Mouse (Mus musculus): Measurements from ENCODE around the gene 4930451I11Rik.
A peak's percentile ranks its signal among the peaks of the same experiment; 100 is the strongest.

4930451I11Rik gene

DNA sequence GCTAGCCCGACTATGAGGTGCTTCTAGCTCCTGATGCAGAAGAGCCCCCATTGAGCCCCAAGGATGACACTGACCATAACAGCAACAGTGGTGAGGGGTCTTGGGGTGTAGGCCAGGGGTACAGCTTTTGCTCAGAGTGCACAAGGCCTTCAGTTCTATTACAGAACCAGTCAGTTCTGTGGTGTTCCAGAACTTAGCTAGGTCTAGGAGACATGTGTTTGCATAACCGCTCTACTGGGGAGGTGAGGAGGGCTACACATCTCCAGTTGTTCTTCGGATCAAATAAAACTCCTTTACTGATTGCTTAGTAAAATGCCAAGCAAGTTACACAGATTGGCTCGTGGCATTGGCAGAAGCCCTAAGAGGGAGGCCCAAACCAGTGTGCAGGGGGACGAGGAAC, at the start of gene 4930451I11Rik:
Gene 4930451I11Rik, minus strand, starts transcription at position 101 of the 400 bp plus-strand sequence.
- no peak for DNase-seq

DNA sequence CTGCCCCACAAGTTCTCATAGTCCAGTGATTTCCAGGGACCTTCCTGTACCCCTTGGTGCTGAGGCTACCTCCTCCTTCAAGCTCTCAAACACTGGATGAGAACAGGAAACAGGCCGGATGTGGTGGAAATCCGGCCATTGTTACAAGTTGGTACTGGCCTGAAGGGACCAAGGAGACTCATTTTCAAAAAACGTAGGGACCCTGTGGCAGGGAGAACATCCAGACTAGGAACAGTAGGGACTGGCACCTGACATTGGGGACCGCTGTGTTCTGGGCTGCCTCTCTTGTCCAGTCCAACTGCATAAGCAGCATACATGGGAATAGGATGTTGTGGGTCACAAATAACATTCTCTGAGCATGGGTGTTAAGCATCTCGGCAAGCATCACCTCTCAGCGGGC, 49.6 kb upstream of the 4930451I11Rik start:
- DNase-seq = peak; percentile 55 to 70

DNA sequence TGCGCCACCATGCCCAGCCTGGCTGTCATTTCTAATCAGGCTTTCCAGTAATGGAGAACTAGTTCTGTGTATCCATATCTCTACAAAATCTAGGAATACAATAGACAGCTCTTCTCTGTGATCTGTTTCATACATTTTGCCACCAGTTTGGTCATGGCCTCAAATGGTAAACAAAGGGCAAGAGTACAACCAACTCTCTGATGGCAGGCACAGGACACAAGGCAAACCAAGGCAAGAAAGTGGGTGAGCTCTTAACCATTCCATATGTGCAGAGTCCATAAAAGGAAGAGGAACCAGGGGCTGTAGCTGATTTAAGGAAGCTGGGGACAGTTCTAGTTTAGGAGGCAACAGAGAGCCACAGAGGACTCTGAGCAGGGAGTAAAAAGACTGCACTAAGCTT, 45.8 kb upstream of the 4930451I11Rik start:
- DNase-seq = no peak

DNA sequence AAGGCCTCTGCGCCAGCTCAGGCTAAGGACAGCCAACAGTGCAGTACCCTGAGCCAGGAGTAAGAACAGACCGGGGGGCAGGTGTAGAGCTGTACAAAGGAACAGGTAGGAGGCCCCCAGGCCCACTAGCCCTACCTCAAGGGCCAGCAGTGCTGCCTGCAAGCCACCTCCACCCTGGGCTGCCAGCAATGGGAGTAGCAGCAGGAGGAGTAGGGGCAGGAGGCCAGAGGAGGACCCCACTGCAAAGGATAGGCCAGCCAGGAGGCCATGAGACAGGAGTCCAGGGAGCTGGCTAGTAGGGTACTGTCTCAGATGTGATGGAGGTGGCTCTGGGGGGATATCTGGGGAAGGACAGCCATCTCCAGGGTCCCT, 39.1 kb upstream of the 4930451I11Rik start:
- no peak for DNase-seq

DNA sequence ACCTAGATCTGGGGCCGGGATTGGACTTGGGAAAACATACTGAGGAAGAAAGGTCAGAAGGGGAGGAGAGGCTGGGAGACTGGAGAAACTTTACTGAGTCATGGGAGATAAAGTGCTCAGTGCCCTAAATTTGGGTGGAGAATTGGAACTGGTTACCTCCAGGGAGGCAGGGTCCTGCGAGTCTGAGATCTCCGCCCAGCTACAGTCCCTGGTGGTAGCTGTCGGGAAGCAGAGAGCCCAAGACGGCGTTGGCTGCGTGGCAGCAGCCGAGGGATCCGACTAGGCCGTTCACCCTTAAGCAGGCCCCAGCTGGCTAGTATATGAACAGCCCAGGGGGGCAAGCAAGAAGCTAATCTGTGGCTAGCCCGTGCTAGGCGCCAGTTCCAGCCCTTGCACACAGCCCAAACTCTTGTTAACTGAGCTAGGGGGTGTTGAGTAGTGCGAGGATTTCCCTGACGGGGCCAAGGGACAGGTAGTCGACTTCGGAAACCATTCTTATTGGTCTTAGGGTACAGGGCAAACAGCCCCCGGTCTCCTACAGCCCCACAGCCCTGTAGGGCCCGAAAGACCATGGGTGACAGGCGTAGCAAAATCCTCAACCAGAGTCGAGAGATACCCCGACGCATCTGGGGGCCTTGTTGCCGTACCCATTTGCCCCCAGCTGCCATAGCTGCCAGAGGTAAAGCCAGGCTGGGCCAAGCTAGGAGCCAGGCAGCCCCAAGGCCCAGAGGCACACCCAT, 38.5 kb upstream of the 4930451I11Rik start:
- no peak for DNase-seq

DNA sequence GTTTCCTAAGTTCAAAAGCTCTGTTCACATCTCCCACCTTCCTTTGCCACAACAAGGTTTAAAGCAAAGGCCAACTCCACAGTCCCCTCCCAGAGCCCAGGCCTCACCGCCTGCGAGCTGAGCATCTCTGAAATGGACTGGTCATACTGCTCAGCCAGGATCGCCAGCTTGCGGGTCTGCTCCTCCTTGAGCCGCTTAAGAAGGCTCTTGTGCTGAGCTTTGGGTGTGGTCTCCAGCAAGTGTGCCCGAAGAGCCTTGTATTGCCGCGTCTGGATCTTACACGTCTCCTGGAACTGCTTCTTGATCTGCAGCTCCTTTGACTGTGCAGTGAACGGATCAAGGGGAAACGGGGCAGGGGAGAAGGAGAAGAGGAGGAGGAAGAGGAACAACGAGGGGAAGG, 36.6 kb upstream of the 4930451I11Rik start:
- DNase-seq = peak; percentile 45 to 50

DNA sequence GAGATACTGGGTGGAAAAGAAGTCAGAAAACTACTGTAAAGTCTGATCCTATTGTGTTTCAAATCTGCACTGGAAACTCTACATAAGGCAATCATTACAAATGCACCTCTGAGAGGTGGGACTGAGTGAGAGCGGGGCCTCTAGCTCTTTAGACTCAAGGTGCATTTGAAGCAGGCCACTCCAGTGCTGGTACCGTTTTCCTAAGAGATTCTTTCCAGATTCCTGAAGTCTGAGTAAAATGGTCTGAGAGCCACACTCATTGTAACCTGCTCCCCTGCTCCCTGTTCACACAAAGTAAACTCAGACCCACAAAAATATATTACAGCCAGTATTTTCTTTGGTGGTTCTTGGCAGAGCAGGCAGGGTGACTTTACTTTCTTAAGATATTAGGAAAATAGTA, 36.1 kb upstream of the 4930451I11Rik start:
- DNase-seq = no peak

DNA sequence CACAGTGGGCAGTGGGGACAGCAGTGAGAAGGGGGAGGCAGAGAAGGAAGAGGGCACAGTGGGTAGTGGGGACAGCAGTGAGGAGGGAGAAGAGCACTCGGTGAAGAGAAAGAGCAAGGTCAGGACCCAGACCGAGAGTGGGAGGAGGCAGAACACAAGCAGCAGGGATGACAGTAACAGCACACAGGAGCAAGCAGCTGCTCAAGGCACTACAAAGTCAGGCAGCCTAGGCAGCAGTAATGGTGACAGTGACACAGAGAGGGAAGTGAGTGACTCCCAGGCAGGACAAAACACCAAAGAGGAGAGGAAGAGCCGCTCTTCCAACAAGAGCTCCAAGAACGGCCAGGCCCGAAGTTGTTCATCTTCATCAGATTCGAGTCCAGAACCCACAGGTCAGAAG, 32.4 kb upstream of the 4930451I11Rik start:
- DNase-seq = no peak

DNA sequence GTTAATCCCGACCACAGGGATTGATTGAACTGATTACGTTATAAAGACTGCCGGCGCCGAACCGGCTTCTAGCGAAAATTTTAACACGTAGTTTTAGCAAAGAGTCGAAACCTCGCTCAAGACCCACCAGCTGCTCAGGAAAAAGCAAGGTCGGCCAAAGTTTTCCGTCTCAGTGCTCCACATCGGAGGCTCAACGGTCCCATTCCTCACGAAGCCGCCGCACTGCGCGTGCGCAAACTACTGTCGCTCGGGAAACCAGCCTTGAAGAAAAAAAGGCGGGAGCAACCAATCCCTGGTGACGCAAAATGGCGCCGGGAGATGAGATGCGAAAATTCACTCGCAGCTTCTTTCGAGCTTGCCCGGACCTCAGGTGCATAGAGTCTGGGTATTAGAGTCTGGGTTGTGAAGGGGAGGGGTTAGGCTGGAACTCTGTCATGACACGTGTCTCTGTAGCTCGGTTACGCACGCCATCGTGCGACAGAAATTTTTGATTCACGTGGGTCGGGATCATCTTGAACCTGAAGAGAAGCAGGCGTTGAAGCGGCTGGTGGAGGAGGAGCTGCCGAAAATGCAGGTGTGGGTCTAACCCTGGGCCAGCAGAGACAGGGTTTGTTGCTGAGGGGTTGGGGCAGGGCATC, 30.8 kb upstream of the 4930451I11Rik start, which contains the start of gene Ino80e:
Gene Ino80e, minus strand, starts transcription at position 231 of the 638 bp plus-strand sequence.
- peak; percentile 92 to 95 for DNase-seq

DNA sequence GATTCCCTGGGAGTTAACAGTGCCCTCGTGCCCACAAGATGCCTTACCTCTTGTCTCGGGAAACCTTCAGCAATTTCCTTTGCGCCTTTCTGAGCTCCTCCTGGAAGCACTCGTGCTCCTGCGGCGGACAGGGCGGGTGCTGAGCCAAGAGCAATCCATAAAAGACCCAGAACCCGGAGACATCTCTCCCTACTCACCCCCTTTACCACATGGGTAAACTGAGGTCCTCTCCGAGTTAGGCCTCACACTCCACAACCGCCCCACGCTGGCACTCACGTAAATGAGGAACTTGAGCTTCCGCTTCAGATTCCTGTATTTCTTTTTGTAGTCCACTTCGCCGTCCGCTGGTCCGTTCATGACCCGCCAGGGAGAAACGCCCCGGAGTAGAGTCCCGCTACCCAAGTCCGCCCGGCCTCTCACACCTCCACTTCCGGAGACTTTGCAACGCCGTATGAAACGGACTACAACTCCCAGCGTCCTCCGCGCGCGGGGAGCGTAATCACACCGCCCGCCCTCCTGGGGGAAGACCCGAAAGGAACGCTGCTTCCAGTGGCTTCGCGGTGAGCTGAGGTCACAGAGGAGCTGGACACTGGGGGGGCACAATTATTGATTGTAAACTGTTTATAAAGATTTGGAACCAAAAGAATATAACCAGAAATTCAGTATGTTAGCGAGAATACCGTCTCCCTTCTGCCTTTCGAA, 30.1 kb upstream of the 4930451I11Rik start, which contains the start of gene Hirip3:
Gene Hirip3, plus strand, starts transcription at position 544 of the 702 bp plus-strand sequence.
- DNase-seq = peak; percentile 97 to 98

DNA sequence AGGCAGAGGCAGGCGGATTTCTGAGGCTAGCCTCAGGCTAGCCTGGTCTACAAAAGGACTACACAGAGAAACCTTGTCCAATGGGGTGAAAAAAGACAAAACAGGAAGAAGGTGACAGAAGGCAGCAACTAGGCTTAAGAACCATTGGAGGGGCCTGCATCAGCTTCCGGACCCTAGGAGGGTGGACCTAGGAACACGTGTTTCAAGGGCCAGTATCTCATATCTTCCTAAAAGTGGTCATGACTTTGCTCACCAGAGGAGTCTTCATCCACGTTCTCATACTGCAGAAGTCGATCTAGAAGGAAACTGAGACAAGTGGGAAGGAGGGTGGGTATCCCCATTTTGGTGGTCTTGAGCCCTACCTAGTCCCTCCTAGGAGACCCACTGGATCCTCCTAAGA, 29.5 kb upstream of the 4930451I11Rik start:
- no peak for DNase-seq

DNA sequence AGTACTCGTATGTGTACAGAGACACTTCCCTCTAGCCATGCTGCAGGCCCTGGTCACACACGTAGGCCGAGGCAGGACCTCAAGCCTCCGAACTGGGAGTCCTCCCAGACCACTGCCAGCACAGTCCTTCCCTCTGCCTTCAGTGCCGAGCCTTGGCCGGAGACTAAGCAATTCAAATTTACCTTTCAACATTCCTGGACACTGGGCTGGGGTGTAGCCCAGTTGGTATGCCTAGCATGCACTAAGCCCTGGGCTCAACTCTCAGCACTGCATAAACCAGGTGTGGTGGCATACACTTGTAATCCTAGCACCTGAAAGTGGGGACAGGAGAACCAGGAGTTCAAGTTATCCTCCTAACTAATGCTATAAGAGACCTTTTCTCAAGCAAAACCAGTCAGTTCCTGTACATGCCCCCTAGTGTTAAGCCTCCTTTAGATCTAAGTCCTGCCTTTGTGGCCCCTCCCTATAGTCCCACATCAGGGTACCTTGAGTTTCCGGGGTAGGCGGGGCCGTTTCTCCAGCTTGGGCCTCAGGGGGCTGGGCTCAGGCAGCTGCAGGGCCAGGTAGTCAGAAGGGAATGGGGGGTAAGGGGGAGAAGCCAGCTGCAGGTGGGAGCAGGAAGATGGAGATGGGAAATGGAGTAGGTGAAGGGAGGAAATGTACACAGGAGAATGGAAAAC, 25.4 kb upstream of the 4930451I11Rik start:
- DNase-seq = peak; percentile 65 to 67

DNA sequence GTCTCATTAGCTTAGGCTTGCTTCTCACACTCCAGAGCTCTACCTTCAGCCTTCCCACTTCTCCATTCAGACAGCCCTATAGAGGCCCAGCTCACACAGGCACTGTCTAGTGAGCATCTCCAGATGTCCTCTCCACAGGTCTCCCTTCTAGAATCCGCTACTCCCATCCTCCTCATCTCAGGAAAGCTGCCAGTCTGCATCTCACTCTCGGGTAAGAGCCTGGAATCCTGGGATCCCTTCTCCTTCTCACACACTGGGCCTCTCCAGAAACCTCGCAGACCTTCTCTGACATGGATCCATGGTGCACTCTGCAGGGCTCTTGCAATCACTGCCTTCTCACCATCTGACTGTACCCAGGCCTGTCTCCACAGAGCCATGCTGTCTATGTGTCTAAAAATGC, 24.2 kb upstream of the 4930451I11Rik start:
- no peak for DNase-seq

DNA sequence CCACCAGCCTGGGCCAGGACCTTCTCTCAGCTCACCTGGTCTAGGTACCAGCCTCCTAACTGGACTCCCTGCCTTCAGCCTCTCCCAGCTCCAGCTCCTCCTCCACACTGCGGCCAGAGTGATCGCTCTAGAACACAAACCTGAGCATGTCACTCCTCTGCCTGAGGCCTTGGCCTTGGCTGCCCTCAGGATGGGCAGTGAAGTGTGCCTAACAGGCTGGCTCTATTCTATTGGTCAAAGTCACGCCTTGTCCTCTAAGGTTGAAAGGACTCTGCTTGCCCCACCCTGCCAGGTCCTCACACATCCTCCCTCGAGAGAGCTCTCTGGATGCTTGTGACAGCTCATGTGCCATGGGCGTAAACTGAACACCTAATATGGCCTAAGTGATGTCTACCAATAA, 22.0 kb upstream of the 4930451I11Rik start:
- peak; percentile 50 to 62 for DNase-seq

DNA sequence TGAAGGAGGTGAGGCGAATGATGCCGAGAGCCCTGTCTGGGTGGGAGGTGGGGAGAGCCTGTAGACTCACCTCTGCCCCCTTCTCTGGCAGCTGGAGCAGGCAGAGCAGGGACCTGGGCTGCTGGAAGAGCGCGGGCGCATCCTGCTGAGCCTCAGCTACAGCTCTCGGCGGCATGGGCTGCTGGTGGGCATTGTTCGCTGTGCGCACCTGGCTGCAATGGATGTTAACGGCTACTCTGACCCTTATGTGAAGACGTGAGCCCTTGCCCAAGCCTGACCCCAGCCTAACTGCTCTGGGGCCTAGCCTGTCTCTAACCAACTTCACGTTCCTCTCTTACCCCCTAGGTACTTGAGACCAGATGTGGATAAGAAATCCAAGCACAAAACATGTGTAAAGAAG, 19.8 kb upstream of the 4930451I11Rik start:
- no peak for DNase-seq

DNA sequence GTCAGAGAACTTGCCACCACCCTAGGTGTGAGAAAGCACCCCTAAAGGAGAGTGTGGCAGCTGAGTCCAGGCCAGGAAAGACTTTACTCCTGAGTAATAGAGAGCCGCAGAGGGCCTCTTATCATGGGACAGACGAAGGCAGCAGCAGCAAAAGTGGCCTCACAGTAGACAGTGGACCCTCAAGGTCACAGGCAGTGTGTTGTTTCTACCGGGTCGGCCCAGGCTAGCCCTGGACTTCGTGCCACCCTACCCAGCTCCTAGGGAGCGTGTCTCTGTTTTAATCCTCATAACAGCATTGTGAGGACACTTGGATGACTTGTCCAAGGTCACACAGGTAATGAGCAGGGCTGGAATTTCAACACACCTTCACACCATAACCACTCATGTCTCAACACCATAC, 18.7 kb upstream of the 4930451I11Rik start:
- no peak for DNase-seq

DNA sequence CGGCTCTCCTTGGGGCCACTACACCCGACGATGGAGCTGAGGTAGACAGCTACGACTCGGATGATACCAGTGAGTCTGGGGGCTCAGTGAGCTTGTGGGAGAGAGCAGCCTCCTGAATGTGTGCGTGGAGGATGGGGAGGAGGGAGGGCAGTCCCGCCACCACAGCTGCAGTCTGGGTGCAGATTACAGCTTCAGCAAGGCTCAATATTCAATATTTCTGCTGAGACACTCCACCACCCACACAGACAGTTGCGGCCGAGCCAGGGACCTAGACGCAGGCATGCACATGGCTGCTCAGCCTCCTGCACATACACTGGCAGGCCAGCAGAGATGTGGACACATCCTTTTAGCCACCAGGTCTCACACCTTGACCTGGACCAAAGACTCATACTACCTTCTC, 17.4 kb upstream of the 4930451I11Rik start:
- no peak for DNase-seq

DNA sequence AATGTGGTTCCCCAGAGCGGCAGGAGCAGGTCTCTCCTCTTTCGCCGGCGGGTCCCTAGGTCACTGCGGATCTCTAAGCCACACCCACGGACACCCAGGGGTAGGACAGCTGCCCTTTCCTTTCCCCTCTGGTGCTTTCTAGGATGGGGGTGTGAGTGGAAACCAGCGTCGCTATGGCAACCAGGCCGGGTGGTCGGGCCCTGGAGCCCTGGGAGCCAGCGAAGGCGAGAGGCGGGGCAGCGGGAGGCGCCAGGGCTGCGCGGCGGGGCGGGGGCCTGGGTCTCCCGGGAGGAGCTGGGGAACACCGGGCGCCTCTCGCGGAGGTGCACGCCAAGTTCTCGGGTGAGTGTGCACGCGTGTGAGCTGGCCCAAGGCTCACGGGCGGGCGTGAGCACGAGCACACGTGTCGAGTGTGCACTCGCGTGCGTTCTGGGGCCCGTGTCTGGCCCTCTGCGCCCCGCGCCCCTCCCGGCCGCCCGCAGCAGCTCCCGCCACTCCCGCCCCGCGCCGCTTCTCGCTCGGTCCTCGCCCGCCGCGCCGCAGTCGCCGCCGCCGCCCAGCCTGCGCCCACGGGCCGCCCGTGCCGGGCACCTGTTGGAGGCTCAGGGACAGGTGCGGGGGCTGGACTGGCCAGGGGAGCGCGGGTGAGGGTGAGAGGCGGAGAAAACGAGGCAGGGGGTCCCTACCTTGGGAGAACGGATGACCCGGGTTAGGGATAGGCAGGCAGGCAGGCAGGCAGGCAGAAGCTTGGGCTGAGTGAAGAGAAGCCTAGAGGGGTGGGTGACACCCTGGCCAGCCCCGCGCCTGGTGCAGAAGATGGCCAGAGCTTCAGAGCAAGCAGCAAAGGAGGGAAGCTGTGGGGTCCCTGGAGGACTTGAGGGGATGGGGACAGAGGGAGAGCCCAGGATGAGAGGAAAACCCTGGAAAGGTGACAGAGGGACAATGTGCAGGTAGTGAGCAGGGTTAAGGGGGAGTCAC, 16.3 kb upstream of the 4930451I11Rik start:
- DNase-seq = no peak

DNA sequence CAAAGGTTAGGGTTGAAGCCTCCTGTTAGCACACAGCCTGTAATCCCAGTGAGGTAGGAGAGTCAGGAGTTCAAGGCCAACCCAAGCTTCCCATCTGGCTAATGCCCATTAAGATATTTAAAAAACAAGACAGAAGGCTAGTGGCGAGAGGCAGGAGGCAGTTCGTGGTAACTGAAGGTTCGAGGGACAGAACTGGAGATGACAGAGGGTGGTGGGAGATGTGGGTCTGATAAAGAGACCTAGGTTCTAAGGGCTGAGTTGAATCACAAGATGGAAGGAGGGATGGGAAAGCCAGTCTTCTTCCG, 15.6 kb upstream of the 4930451I11Rik start, which contains the start of gene Doc2a:
Gene Doc2a, plus strand, starts transcription at position 301 of the 305 bp plus-strand sequence.
- no peak for DNase-seq

DNA sequence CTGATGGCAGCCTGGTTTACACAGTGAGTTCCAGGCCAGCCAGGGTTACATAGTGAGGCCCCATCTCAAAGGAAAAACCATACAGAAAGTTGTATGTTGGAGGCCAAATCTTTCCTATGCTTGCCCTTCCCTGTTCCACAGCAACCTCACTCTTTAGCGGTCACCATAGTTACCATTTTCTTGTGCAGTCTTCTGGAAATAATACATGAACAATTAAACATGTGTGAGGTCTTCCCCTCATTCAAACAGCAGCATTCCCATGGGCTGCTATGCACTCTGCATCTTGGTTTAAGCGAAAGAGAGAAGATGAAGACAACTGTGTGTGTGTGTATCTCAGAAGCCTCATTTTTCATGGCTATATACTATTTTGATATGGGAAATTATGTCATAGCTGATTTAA, 14.1 kb upstream of the 4930451I11Rik start:
- no peak for DNase-seq

DNA sequence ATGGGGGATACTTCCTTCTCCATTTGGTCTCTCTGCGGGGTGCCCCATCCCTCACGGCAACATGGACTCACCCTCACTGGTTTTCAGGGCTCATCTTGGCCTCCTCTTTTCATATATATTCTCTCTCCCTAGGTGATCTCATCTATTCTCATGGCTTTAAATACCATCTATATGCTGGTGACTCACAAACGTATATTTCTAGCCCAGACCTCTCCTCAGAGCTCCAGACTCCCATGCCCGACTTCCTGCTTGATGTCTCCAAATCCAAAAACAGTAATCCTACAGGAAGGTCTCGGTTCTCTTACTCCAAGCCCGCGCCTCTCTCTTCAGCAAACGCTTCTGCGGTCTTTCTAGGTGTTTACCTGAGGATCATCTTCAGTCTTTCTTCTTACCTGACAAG, 11.8 kb upstream of the 4930451I11Rik start:
- no peak for DNase-seq

DNA sequence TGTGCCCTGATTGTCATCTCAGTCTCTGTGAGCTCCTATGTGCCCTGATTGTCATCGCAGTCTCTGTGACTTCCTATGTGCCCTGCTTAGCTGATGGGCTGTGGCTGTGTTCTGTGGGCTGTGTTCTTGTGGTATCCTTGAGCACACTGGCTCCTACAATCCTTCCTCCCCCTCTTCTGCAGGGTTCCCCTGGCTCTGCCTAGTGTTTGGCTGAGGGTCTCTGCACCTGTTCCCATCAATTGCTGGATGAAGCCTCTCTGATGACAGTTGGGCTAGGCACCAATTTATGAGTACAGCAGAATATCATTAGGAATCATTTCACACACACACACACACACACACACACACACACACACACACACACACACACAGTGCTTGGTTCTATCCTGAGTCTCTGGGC, 1.9 kb upstream of the 4930451I11Rik start:
- no peak for DNase-seq
